Mouse (Mus musculus): ENCODE results near the gene Ripor1. TPM values are rescaled to one million over a fixed set of nuclear protein-coding genes. Genes with fewer than 3 reads are reported as not detected.

Ripor1 gene
- total RNA-seq, 2 experiments from 2014 or later, result 88.7 to 94.8 TPM

GRCm38 (mm10) chr8:105639835-105640234 is 34.8 kb downstream of the Ripor1 start:
- TF ChIP-seq CTCF (conservative IDR thresholded peaks at IDR 0.05), result no peak
- Histone ChIP-seq H3K27ac (no peak overlapping the region; the same call in 1 of the 2 replicates), H3K4me3 (no peak overlapping the region)
- no peak for DNase-seq (ENCODE audit: low spot score in 2 of 2)

- Histone ChIP-seq H3K4me3 (no peak overlapping the region), H3K27ac (no peak overlapping the region)
- DNase-seq (ENCODE audit: low spot score in 2 of 2), result no peak
- no peak for TF ChIP-seq CTCF (conservative IDR thresholded peaks at IDR 0.05)
Measured at GRCm38 (mm10) chr8:105640511-105640910, 35.5 kb downstream of the Ripor1 start.

- H3K4me3 ChIP-seq, result no peak overlapping the region
- no peak for DNase-seq (ENCODE audit: low spot score in 2 of 2)
- no peak for TF ChIP-seq CTCF (conservative IDR thresholded peaks at IDR 0.05)
- H3K27ac ChIP-seq, result no peak overlapping the region
Measured at GRCm38 (mm10) chr8:105645205-105645604, 40.1 kb downstream of the Ripor1 start.

- no peak for TF ChIP-seq CTCF (conservative IDR thresholded peaks at IDR 0.05)
- DNase-seq (ENCODE audit: low spot score in 2 of 2), result no peak
- H3K27ac ChIP-seq, result no peak overlapping the region
- H3K4me3 ChIP-seq, result no peak overlapping the region
Measured at GRCm38 (mm10) chr8:105648929-105649328, 43.9 kb downstream of the Ripor1 start.

GRCm38 (mm10) chr8:105657641-105658040 is 52.6 kb downstream of the Ripor1 start:
- Histone ChIP-seq H3K27ac (no peak overlapping the region), H3K4me3 (no peak overlapping the region)
- TF ChIP-seq CTCF (conservative IDR thresholded peaks at IDR 0.05), result no peak

GRCm38 (mm10) chr8:105661167-105661566 is 56.1 kb downstream of the Ripor1 start:
- DNase-seq (ENCODE audit: low spot score in 2 of 2), result no peak
- peak; percentile 77 for TF ChIP-seq CTCF (conservative IDR thresholded peaks at IDR 0.05)
- no peak overlapping the region for H3K4me3 ChIP-seq
- H3K27ac ChIP-seq, result no peak overlapping the region

More at GRCm38 (mm10) chr8:105657641-105658040, 52.6 kb downstream of the Ripor1 start:
- DNase-seq (ENCODE audit: low spot score in 2 of 2), result no peak

Small RNA genes within 50 kb of the gene (microRNA-seq; reads per million reads assigned to microRNA genes)
- gene Mir1966, result 0.32 to 1.3 reads per million in 2 experiments

Other genes starting within 250 kb of the Ripor1 start
- 1 to 10 TPM; 1.7 to 2.2 TPM for gene Plekhg4, start 232.0 kb upstream of the Ripor1 start, total RNA-seq (2021)
- gene Kctd19, start 191.8 kb upstream of the Ripor1 start, total RNA-seq (2021), result not detected
- gene Lrrc36, start 191.7 kb upstream of the Ripor1 start, total RNA-seq (2021), result under 1 TPM; 0.42 to 0.84 TPM
- gene Tppp3, start 133.7 kb upstream of the Ripor1 start, total RNA-seq (2021), result 10 to 100 TPM; 36.5 to 36.8 TPM
- gene Zdhhc1, start 108.4 kb upstream of the Ripor1 start, total RNA-seq (2021), result 10 to 100 TPM; 36.2 to 38.9 TPM
- not detected for gene Hsd11b2, start 86.5 kb upstream of the Ripor1 start, total RNA-seq (2021)
- 100 to 1,000 TPM; 278 to 305 TPM for gene Atp6v0d1, start 39.2 kb upstream of the Ripor1 start, total RNA-seq (2021)
- gene Ctcf, start 31.3 kb downstream of the Ripor1 start, total RNA-seq (2021), result 10 to 100 TPM; 70.4 to 82.6 TPM
- not detected for gene Agrp, start 32.1 kb downstream of the Ripor1 start, total RNA-seq (2021)
- gene Carmil2, start 81.0 kb downstream of the Ripor1 start, total RNA-seq (2021), result 10 to 100 TPM; 71.1 to 76.9 TPM
- 10 to 100 TPM; 41.1 to 41.5 TPM for gene Acd, start 95.8 kb downstream of the Ripor1 start, total RNA-seq (2021)
- 10 to 100 TPM; 32.7 to 35.4 TPM for gene Pard6a, start 95.9 kb downstream of the Ripor1 start, total RNA-seq (2021)
- under 1 TPM in 1 of 2 experiments, not detected in 1; 0.84 TPM for gene 4933405L10Rik, start 102.4 kb downstream of the Ripor1 start, total RNA-seq (2021)
- gene Enkd1, start 103.0 kb downstream of the Ripor1 start, total RNA-seq (2021), result 10 to 100 TPM in 1 of 2 experiments, 1 to 10 TPM in 1; 8.1 to 10.8 TPM
- 10 to 100 TPM; 18.2 to 22.8 TPM for gene Gfod2, start 153.4 kb downstream of the Ripor1 start, total RNA-seq (2021)
- 10 to 100 TPM; 25.1 to 27.3 TPM for gene Ranbp10, start 222.1 kb downstream of the Ripor1 start, total RNA-seq (2021)
- under 1 TPM; 0.22 to 0.28 TPM for gene Tsnaxip1, start 222.5 kb downstream of the Ripor1 start, total RNA-seq (2021)
- 10 to 100 TPM; 14.6 to 16.0 TPM for gene Cenpt, start 248.0 kb downstream of the Ripor1 start, total RNA-seq (2021)
- gene Thap11, start 249.9 kb downstream of the Ripor1 start, total RNA-seq (2021), result 10 to 100 TPM; 37.2 to 38.9 TPM